Mouse (Mus musculus): ENCODE data around the gene Ccdc180. TPM values are rescaled to one million over a fixed set of nuclear protein-coding genes. Genes with fewer than 3 reads are reported as not detected.

Gene Ccdc180
- polyA plus RNA-seq, 1 experiment = 0.32 TPM

GRCm38 (mm10) chr4:45909256-45909655 lies 19.2 kb downstream of the Ccdc180 start:
- Histone ChIP-seq H3K4me1 (ENCODE audit: control insufficient read depth, insufficient read depth, low read length) (no peaks in the 10 kb centered on the region), H3K4me3 (ENCODE audit: insufficient read depth, low read length) (no peak overlapping the region), H3K27ac (ENCODE audit: insufficient read depth, low read depth, low read length) (no peak overlapping the region)
- TF ChIP-seq CTCF (IDR thresholded peaks at IDR 0.05; ENCODE audit: low read depth, low read length) = no peak
- no peak for TF ChIP-seq POLR2A (IDR thresholded peaks at IDR 0.05; ENCODE audit: borderline replicate concordance, low read depth, low read length)

DNA sequence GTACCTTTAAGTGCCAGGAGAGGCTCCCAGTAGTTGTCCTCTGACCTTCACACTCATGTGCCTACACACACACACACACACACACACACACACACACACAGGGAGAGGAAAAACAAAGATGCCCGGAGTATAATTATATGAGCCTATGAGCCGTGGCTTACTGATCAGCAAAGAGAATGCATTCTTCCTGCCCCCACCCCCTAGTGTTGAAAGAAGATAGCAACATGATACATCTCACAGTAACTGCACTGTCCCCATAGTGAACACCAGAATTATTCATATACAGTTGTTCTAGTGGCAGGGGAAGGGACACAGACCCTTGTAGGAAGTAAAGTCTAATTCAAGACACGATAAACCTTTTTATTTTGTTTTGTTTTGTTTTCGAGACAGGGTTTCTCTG lies 19.8 kb downstream of the Ccdc180 start:
- Histone ChIP-seq H3K4me1 (ENCODE audit: control insufficient read depth, insufficient read depth, low read length) (no peaks in the 10 kb centered on the region), H3K27ac (ENCODE audit: insufficient read depth, low read depth, low read length) (no peak overlapping the region), H3K4me3 (ENCODE audit: insufficient read depth, low read length) (no peak overlapping the region)
- TF ChIP-seq CTCF (IDR thresholded peaks at IDR 0.05; ENCODE audit: low read depth, low read length) (no peak), POLR2A (IDR thresholded peaks at IDR 0.05; ENCODE audit: borderline replicate concordance, low read depth, low read length) (no peak)

DNA sequence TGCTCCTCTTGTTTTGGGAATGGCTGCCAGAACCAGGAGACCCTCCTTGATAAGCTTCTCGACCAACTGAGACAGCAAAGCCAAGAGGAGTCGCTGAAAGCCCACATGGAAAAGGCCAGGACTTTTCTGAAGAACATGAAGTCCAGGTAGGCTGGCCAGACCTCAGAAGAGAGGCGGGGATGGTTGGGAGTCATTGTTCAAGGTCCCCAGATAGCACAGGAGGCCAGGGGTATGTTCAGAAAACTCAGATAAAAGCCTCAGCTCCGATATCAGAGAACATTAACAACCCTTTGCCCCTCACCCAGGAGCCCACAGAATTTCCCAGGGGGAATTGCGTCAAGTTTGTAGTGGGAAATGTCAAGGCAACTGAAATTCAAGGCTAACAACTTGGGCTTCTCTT lies 21.2 kb downstream of the Ccdc180 start:
- Histone ChIP-seq H3K27ac (ENCODE audit: insufficient read depth, low read depth, low read length) (no peak overlapping the region), H3K4me3 (ENCODE audit: insufficient read depth, low read length) (no peak overlapping the region), H3K4me1 (ENCODE audit: control insufficient read depth, insufficient read depth, low read length) (no peaks in the 10 kb centered on the region)
- TF ChIP-seq CTCF (IDR thresholded peaks at IDR 0.05; ENCODE audit: low read depth, low read length) = no peak
- no peak for TF ChIP-seq POLR2A (IDR thresholded peaks at IDR 0.05; ENCODE audit: borderline replicate concordance, low read depth, low read length)

- no peak for TF ChIP-seq POLR2A (IDR thresholded peaks at IDR 0.05; ENCODE audit: borderline replicate concordance, low read depth, low read length)
- no peak for TF ChIP-seq CTCF (IDR thresholded peaks at IDR 0.05; ENCODE audit: low read depth, low read length)
- Histone ChIP-seq H3K4me1 (ENCODE audit: control insufficient read depth, insufficient read depth, low read length) (no peaks in the 10 kb centered on the region), H3K27ac (ENCODE audit: insufficient read depth, low read depth, low read length) (no peak overlapping the region), H3K4me3 (ENCODE audit: insufficient read depth, low read length) (no peak overlapping the region)
Observed at GRCm38 (mm10) chr4:45911876-45912275, 21.8 kb downstream of the Ccdc180 start.

GRCm38 (mm10) chr4:45917091-45917490 lies 27.0 kb downstream of the Ccdc180 start:
- Histone ChIP-seq H3K4me3 (ENCODE audit: insufficient read depth, low read length) (no peak overlapping the region), H3K27ac (ENCODE audit: insufficient read depth, low read depth, low read length) (no peak overlapping the region), H3K4me1 (ENCODE audit: control insufficient read depth, insufficient read depth, low read length) (no peaks in the 10 kb centered on the region)
- TF ChIP-seq POLR2A (IDR thresholded peaks at IDR 0.05; ENCODE audit: borderline replicate concordance, low read depth, low read length) (no peak), CTCF (IDR thresholded peaks at IDR 0.05; ENCODE audit: low read depth, low read length) (no peak)

DNA sequence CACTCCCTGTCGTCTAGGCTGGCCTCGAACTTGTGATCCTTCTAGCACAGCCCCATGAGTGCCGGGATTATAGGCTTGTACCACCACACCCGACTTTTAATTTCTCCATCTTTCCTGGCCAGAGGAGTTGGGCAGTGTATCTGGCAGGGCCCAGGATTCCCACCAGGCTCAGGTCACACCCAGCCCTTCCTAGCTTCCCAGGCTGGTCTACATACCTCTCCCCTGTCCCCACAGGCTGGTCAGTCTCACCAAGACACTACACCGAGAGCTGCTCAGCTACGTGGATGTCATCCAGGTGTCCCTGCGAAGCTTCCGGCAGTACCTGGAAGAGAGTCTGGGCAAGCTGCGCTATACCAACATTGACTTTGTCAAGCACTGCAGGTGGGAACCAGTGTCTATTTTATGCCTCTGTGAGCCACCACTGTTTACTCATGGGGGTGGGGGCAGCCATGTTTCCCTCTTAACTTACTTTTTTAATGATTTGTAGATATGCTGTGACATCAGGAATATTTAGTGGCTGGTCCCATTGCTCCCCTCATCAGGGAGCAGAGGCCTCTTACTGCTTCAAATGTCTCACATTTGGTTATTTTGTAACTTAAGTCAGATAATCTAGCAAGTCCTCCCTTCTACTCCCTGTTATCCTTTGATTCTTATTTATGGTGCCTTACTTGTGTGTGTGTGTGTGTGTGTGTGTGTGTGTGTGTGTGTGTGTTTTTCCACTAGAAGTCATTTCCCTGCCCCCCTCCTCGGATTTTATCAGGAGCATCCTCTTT lies 31.7 kb downstream of the Ccdc180 start:
- Histone ChIP-seq H3K4me3 (ENCODE audit: insufficient read depth, low read length) (no peak overlapping the region), H3K27ac (ENCODE audit: insufficient read depth, low read depth, low read length) (no peak overlapping the region), H3K4me1 (ENCODE audit: control insufficient read depth, insufficient read depth, low read length) (no peaks in the 10 kb centered on the region)
- no peak for TF ChIP-seq CTCF (IDR thresholded peaks at IDR 0.05; ENCODE audit: low read depth, low read length)
- no peak for TF ChIP-seq POLR2A (IDR thresholded peaks at IDR 0.05; ENCODE audit: borderline replicate concordance, low read depth, low read length)

- Histone ChIP-seq H3K4me1 (ENCODE audit: control insufficient read depth, insufficient read depth, low read length) (no peaks in the 10 kb centered on the region), H3K27ac (ENCODE audit: insufficient read depth, low read depth, low read length) (no peak overlapping the region), H3K4me3 (ENCODE audit: insufficient read depth, low read length) (no peak overlapping the region)
- TF ChIP-seq CTCF (IDR thresholded peaks at IDR 0.05; ENCODE audit: low read depth, low read length) (no peak), POLR2A (IDR thresholded peaks at IDR 0.05; ENCODE audit: borderline replicate concordance, low read depth, low read length) (no peak)
Observed at GRCm38 (mm10) chr4:45924011-45924410, 33.9 kb downstream of the Ccdc180 start.

GRCm38 (mm10) chr4:45928561-45928960 lies 38.5 kb downstream of the Ccdc180 start:
- TF ChIP-seq CTCF (IDR thresholded peaks at IDR 0.05; ENCODE audit: low read depth, low read length) (no peak), POLR2A (IDR thresholded peaks at IDR 0.05; ENCODE audit: borderline replicate concordance, low read depth, low read length) (no peak)
- no peak overlapping the region for H3K4me3 ChIP-seq (ENCODE audit: insufficient read depth, low read length)
- H3K4me1 ChIP-seq (ENCODE audit: control insufficient read depth, insufficient read depth, low read length) = no peaks in the 10 kb centered on the region
- no peak overlapping the region for H3K27ac ChIP-seq (ENCODE audit: insufficient read depth, low read depth, low read length)

- Histone ChIP-seq H3K4me3 (ENCODE audit: insufficient read depth, low read length) (no peak overlapping the region), H3K4me1 (ENCODE audit: control insufficient read depth, insufficient read depth, low read length) (peaks cover 6% of the 10 kb centered on the region), H3K27ac (ENCODE audit: insufficient read depth, low read depth, low read length) (no peak overlapping the region)
- TF ChIP-seq POLR2A (IDR thresholded peaks at IDR 0.05; ENCODE audit: borderline replicate concordance, low read depth, low read length) = no peak
- TF ChIP-seq CTCF (IDR thresholded peaks at IDR 0.05; ENCODE audit: low read depth, low read length) = peak; percentile 90
Observed at GRCm38 (mm10) chr4:45941628-45942044, 51.5 kb downstream of the Ccdc180 start.

DNA sequence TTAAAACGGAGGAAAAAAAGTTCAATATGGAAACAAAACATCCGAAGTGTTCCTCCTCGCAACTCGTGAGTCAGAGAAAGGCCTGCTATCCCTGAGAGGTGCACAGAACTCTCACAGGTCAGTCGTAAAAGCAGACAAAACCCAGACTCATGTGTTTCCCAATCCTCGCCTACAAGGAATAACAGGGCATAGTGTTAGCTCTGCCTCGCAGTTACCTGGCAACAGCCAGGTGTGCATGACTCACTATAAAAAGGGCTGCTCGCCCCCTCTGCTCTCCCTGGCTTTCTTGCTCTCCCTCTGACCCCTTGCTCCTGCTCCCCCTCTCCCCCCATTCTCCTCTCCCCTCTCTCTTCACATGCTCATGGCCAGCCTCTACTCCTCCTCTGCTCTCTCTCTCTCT lies 57.6 kb downstream of the Ccdc180 start:
- Histone ChIP-seq H3K4me3 (ENCODE audit: insufficient read depth, low read length) (no peak overlapping the region), H3K27ac (ENCODE audit: insufficient read depth, low read depth, low read length) (no peak overlapping the region), H3K4me1 (ENCODE audit: control insufficient read depth, insufficient read depth, low read length) (peaks cover 30% of the 10 kb centered on the region)
- TF ChIP-seq CTCF (IDR thresholded peaks at IDR 0.05; ENCODE audit: low read depth, low read length) (no peak), POLR2A (IDR thresholded peaks at IDR 0.05; ENCODE audit: borderline replicate concordance, low read depth, low read length) (no peak)

Data from bone marrow macrophage, adult 2 months (primary cell).